22 mouse cellular contexts compared by ENCODE assay signal in the genomic region with DNA sequence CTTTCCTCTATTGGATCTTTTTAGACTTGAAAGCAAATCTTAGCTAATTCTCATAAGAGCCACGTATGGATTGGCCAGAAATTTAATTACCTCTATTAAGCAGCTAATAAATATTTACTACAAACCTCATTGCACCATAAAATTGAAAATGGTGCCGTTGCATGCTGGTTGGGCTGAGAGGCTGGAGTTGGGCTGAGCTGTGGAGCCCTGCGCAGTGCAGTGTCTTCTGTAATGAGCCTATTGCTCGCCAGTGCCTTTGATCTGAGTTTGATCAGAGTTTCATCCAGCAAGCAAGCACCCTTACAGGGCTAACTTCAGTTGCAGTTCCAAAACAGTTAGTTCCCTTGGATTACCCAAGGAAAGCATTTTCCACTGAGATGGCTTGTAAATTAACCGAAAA. TPM values are rescaled to one million over a fixed set of nuclear protein-coding genes. Genes with fewer than 3 reads are reported as not detected.
DNase-seq lines count a peak whose midpoint lies in the region; ATAC-seq lines count a peak whose summit lies in the region.
"Had no signal": no experiment of that assay in that cellular context is flagged by ENCODE, and none has a peak within 500 bp of the region (broad histone marks: within the 10 kb centered on the region; RNA-seq: fewer than 3 reads in every experiment).

No protein-coding gene starts in this region.

- no peaks in the 10 kb centered on the region for H3K27me3 ChIP-seq in hindbrain, embryonic 15.5 days
- H3K27me3 ChIP-seq in hindbrain, embryonic 12.5 days: no peaks in the 10 kb centered on the region
- H3K27me3 ChIP-seq in limb, embryonic 12.5 days: peaks cover 10% of the 10 kb centered on the region
- H3K27me3 ChIP-seq in limb, embryonic 10.5 days (ENCODE audit: low read depth, poor library complexity, severe bottlenecking): no peaks in the 10 kb centered on the region
- H3K27me3 ChIP-seq in lung, embryonic 16.5 days (ENCODE audit: control insufficient read depth, insufficient read depth, low read depth, low read length): no peaks in the 10 kb centered on the region
- H3K27me3 ChIP-seq in limb, embryonic 13.5 days: peaks cover 11% of the 10 kb centered on the region
- H3K27me3 ChIP-seq: CH12.LX; embryonic facial prominence, embryonic 13.5 days; embryonic facial prominence, embryonic 15.5 days; forebrain, embryonic 12.5 days had no signal

- no peak overlapping the region for H3K4me2 ChIP-seq in hindbrain, embryonic 15.5 days
- no peak overlapping the region for H3K4me2 ChIP-seq in hindbrain, embryonic 12.5 days (replicated peaks)
- no peak overlapping the region for H3K4me2 ChIP-seq in limb, embryonic 12.5 days
- no peak overlapping the region for H3K4me2 ChIP-seq in lung, embryonic 16.5 days (ENCODE audit: low read depth, low read length)
- H3K4me2 ChIP-seq in limb, embryonic 13.5 days (replicated peaks): no peak overlapping the region
- H3K4me2 ChIP-seq: embryonic facial prominence, embryonic 13.5 days; embryonic facial prominence, embryonic 15.5 days; forebrain, embryonic 12.5 days had no signal

- peak overlapping the region; percentile 25; the same call in 1 of the 2 replicates for H3K27ac ChIP-seq in hindbrain, embryonic 15.5 days (replicated peaks)
- H3K27ac ChIP-seq in hindbrain, embryonic 12.5 days: no peak overlapping the region
- H3K27ac ChIP-seq in limb, embryonic 12.5 days: no peak overlapping the region
- H3K27ac ChIP-seq in limb, embryonic 10.5 days: no peak overlapping the region
- no peak overlapping the region for H3K27ac ChIP-seq in lung, embryonic 16.5 days (ENCODE audit: low read length)
- H3K27ac ChIP-seq in limb, embryonic 13.5 days: no peak overlapping the region
- H3K27ac ChIP-seq: embryonic facial prominence, embryonic 13.5 days; embryonic facial prominence, embryonic 15.5 days; forebrain, embryonic 12.5 days had no signal

- no peak overlapping the region for H3K4me3 ChIP-seq in hindbrain, embryonic 15.5 days
- no peak overlapping the region for H3K4me3 ChIP-seq in hindbrain, embryonic 12.5 days
- no peak overlapping the region for H3K4me3 ChIP-seq in limb, embryonic 12.5 days (replicated peaks)
- H3K4me3 ChIP-seq in limb, embryonic 10.5 days: no peak overlapping the region
- H3K4me3 ChIP-seq in lung, embryonic 16.5 days (ENCODE audit: low read length): no peak overlapping the region
- no peak overlapping the region for H3K4me3 ChIP-seq in limb, embryonic 13.5 days
- H3K4me3 ChIP-seq: embryonic facial prominence, embryonic 13.5 days; embryonic facial prominence, embryonic 15.5 days; erythroblast, embryonic 14.5 days; forebrain, embryonic 10.5 days; forebrain, embryonic 12.5 days had no signal

- no peak overlapping the region for H3K9ac ChIP-seq in hindbrain, embryonic 15.5 days
- H3K9ac ChIP-seq in hindbrain, embryonic 12.5 days: no peak overlapping the region
- no peak overlapping the region for H3K9ac ChIP-seq in limb, embryonic 12.5 days (replicated peaks)
- no peak overlapping the region for H3K9ac ChIP-seq in lung, embryonic 16.5 days (ENCODE audit: low read length)
- no peak overlapping the region for H3K9ac ChIP-seq in limb, embryonic 13.5 days
- H3K9ac ChIP-seq: embryonic facial prominence, embryonic 15.5 days; forebrain, embryonic 12.5 days had no signal

- no peaks in the 10 kb centered on the region for H3K9me3 ChIP-seq in hindbrain, embryonic 15.5 days
- no peaks in the 10 kb centered on the region for H3K9me3 ChIP-seq in hindbrain, embryonic 12.5 days (replicated peaks)
- H3K9me3 ChIP-seq in limb, embryonic 12.5 days: no peaks in the 10 kb centered on the region
- no peaks in the 10 kb centered on the region for H3K9me3 ChIP-seq in limb, embryonic 10.5 days (replicated peaks)
- H3K9me3 ChIP-seq in lung, embryonic 16.5 days (ENCODE audit: control insufficient read depth, low read length): no peaks in the 10 kb centered on the region
- H3K9me3 ChIP-seq in limb, embryonic 13.5 days: no peaks in the 10 kb centered on the region
- H3K9me3 ChIP-seq: embryonic facial prominence, embryonic 13.5 days; embryonic facial prominence, embryonic 15.5 days; forebrain, embryonic 10.5 days; forebrain, embryonic 12.5 days; G1E had no signal

- 67% methylated on average over 5 of the region's 5 CpGs for WGBS in hindbrain, embryonic 15.5 days
- WGBS in hindbrain, embryonic 12.5 days: 80% methylated on average over 5 of the region's 5 CpGs
- 28% methylated on average over 5 of the region's 5 CpGs for WGBS in limb, embryonic 12.5 days
- 52% methylated on average over 5 of the region's 5 CpGs for WGBS in limb, embryonic 10.5 days
- WGBS in lung, embryonic 16.5 days: 53% methylated on average over 5 of the region's 5 CpGs
- WGBS in limb, embryonic 13.5 days: 26% methylated on average over 5 of the region's 5 CpGs

- H3K4me1 ChIP-seq in hindbrain, embryonic 15.5 days (replicated peaks): no peaks in the 10 kb centered on the region; the same call in 1 of the 2 replicates
- H3K4me1 ChIP-seq in hindbrain, embryonic 12.5 days: peaks cover 6% of the 10 kb centered on the region; the same call in 1 of the 2 replicates
- H3K4me1 ChIP-seq in limb, embryonic 12.5 days (replicated peaks): peaks cover 24% of the 10 kb centered on the region
- peaks cover 11% of the 10 kb centered on the region; the same call in 1 of the 2 replicates for H3K4me1 ChIP-seq in limb, embryonic 10.5 days
- H3K4me1 ChIP-seq in lung, embryonic 16.5 days (replicated peaks; ENCODE audit: control insufficient read depth, insufficient read depth, low read length): peaks cover 6% of the 10 kb centered on the region
- H3K4me1 ChIP-seq in limb, embryonic 13.5 days: peaks cover 30% of the 10 kb centered on the region
- H3K4me1 ChIP-seq: forebrain, embryonic 12.5 days had no signal

- DNase-seq in limb, embryonic 10.5 days (ENCODE audit: low spot score): no peak
- no peak for DNase-seq in lung, adult 18-20 months
- no peak for DNase-seq in spleen, postnatal 10 days (ENCODE audit: low spot score in 2 of 2)
- DNase-seq: B cell, adult 2 months; embryo, embryonic 11 days had no signal

- H3K36me3 ChIP-seq in hindbrain, embryonic 15.5 days: no peaks in the 10 kb centered on the region
- H3K36me3 ChIP-seq in hindbrain, embryonic 12.5 days: no peaks in the 10 kb centered on the region
- H3K36me3 ChIP-seq in limb, embryonic 12.5 days: no peaks in the 10 kb centered on the region
- H3K36me3 ChIP-seq in limb, embryonic 10.5 days: no peaks in the 10 kb centered on the region
- H3K36me3 ChIP-seq in lung, embryonic 16.5 days (ENCODE audit: control insufficient read depth, insufficient read depth, low read length): no peaks in the 10 kb centered on the region
- no peaks in the 10 kb centered on the region for H3K36me3 ChIP-seq in limb, embryonic 13.5 days
- H3K36me3 ChIP-seq: embryonic facial prominence, embryonic 13.5 days; embryonic facial prominence, embryonic 15.5 days; forebrain, embryonic 10.5 days; forebrain, embryonic 12.5 days; G1E had no signal

- ATAC-seq in hindbrain, embryonic 15.5 days (ENCODE audit: low FRiP score, low read depth): no peak
- no peak for ATAC-seq in hindbrain, embryonic 12.5 days (ENCODE audit: low FRiP score)
- ATAC-seq in limb, embryonic 12.5 days (ENCODE audit: insufficient number of reproducible peaks, insufficient read depth, low FRiP score, low TSS enrichment, low read depth): peak; percentile 67; the same call in 1 of the 2 replicates
- ATAC-seq in lung, embryonic 16.5 days (ENCODE audit: low read depth): peak; percentile 41; the same call in 1 of the 2 replicates
- ATAC-seq in limb, embryonic 13.5 days (ENCODE audit: low FRiP score, low read depth): peak; percentile 64
- ATAC-seq: activated CD4-positive, CD25-positive, alpha-beta regulatory T cell, adult 4 months; CD4-positive, CD25-positive, alpha-beta regulatory T cell, adult 4 months; forebrain, embryonic 14.5 days; Patski had no signal

RNA-seq across cellular contexts. Expression of gene Traf3, which starts 12.2 kb away (rescaled TPM):
- polyA plus RNA-seq in hindbrain, embryonic 15.5 days (2015; fragmentation: Nextera tagmentation; extraction: Ambion mirVana): 18.6 and 18.7 TPM in 2 replicates
- polyA plus RNA-seq in hindbrain, embryonic 12.5 days (2016; fragmentation: Nextera tagmentation; extraction: Ambion mirVana): 23.4 and 23.9 TPM in 2 replicates
- polyA plus RNA-seq in limb, embryonic 12.5 days (2016; fragmentation: Nextera tagmentation; extraction: Ambion mirVana): 13.8 and 14.1 TPM in 2 replicates
- 9.6 and 10.9 TPM in 2 replicates for polyA plus RNA-seq in limb, embryonic 10.5 days (2016; fragmentation: Nextera tagmentation; extraction: Ambion mirVana)
- 5.8 and 7.7 TPM in 2 replicates for polyA plus RNA-seq in lung, embryonic 16.5 days (2015; fragmentation: Nextera tagmentation; extraction: Ambion mirVana)
- 10.5 and 11.2 TPM in 2 replicates for polyA plus RNA-seq in limb, embryonic 13.5 days (2015; fragmentation: Nextera tagmentation; extraction: Ambion mirVana)
- polyA plus RNA-seq: G1E had no signal

RNA-seq across cellular contexts. Expression of gene 4930595D18Rik, which starts 30.3 kb away (rescaled TPM):
- polyA plus RNA-seq in hindbrain, embryonic 15.5 days (2015; fragmentation: Nextera tagmentation; extraction: Ambion mirVana): not detected in 2 replicates
- polyA plus RNA-seq in hindbrain, embryonic 12.5 days (2016; fragmentation: Nextera tagmentation; extraction: Ambion mirVana): not detected in 2 replicates
- polyA plus RNA-seq in limb, embryonic 12.5 days (2016; fragmentation: Nextera tagmentation; extraction: Ambion mirVana): not detected in 2 replicates
- not detected in 2 replicates for polyA plus RNA-seq in limb, embryonic 10.5 days (2016; fragmentation: Nextera tagmentation; extraction: Ambion mirVana)
- not detected in 2 replicates for polyA plus RNA-seq in lung, embryonic 16.5 days (2015; fragmentation: Nextera tagmentation; extraction: Ambion mirVana)
- not detected in 2 replicates for polyA plus RNA-seq in limb, embryonic 13.5 days (2015; fragmentation: Nextera tagmentation; extraction: Ambion mirVana)
- polyA plus RNA-seq: embryonic facial prominence, embryonic 11.5 days; embryonic facial prominence, embryonic 13.5 days; embryonic facial prominence, embryonic 15.5 days; erythroblast, embryonic 14.5 days; forebrain, embryonic 10.5 days; forebrain, embryonic 12.5 days; forebrain, embryonic 14.5 days; G1E; Patski had no signal

Comparison
In these comparisons a context has a peak if more than half of its experiments do, and no peak if none do; other contexts are left out.
1. ATAC-seq: peak in limb, embryonic 12.5 days (single experiment), lung, embryonic 16.5 days (single experiment) and limb, embryonic 13.5 days (single experiment); none in hindbrain, embryonic 15.5 days (single experiment) and hindbrain, embryonic 12.5 days (single experiment).